Mouse (Mus musculus): ENCODE measurements at regions not wholly inside any gene's neighbourhood (a gene's known extent, or its start where the extent isn't known, plus 50 kb on each side); places are given as distances from the start of the nearest gene placed in this dataset.

- TF ChIP-seq POLR2A (IDR thresholded peaks at IDR 0.05; ENCODE audit: borderline replicate concordance, low read depth, low read length) = no peak
- no peak for TF ChIP-seq CTCF (IDR thresholded peaks at IDR 0.05; ENCODE audit: low read depth, low read length)
These were observed 210.3 kb upstream of the Actbl2 start for GRCm38 (mm10) chr13:111044328-111045002.
